Mouse (Mus musculus) olfactory bulb, adult 2 months (tissue): ENCODE measurements at regions not wholly inside any gene's neighbourhood (a gene's known extent, or its start where the extent isn't known, plus 50 kb on each side); places are given as distances from the start of the nearest gene placed in this dataset.

ENCODE experiments used
- CTCF ChIP-seq: fragments of 200-500 bp; IDR thresholded peaks from 2 replicates; pipeline ENCODE4 v1.5.1; 2012; ENCODE audit warnings: low read depth, mild to moderate bottlenecking, low read length, moderate library complexity; ENCODE audit not compliant: insufficient read depth
- POLR2A ChIP-seq: fragments of 200-500 bp; IDR thresholded peaks from 2 replicates; pipeline ENCODE4 v1.6.1; 2012; ENCODE audit warnings: mild to moderate bottlenecking, low read depth, low read length, moderate library complexity; ENCODE audit not compliant: insufficient read depth

- TF ChIP-seq CTCF = no peak
- TF ChIP-seq POLR2A = no peak
Observed at GRCm38 (mm10) chr6:138782907-138783306, 124.6 kb upstream of the Igbp1b start.
